Mouse (Mus musculus) kidney, postnatal 0 days (tissue): ENCODE data around the gene Gm36210. TPM values are rescaled to one million over a fixed set of nuclear protein-coding genes. Genes with fewer than 3 reads are reported as not detected.

Experiments used
- ATAC-seq: fragments of 200-750 bp; cut with Nextera tagmentation; replicated peaks from 2 replicates; pipeline ENCODE4 v1.8.0; 2017; ENCODE audit warnings: low read depth, moderate number of reproducible peaks, moderate TSS enrichment, moderate library complexity; ENCODE audit not compliant: low FRiP score
- DNase-seq: peaks from one replicate; pipeline ENCODE4 v3.0.0-alpha.2; 2016; ENCODE audit warnings: low spot score
- H3K27ac ChIP-seq: fragments of 300-500 bp; sonication (generic); 2 replicates; pipeline ENCODE4 v1.5.1; 2014; ENCODE audit warnings: mild to moderate bottlenecking
- H3K27me3 ChIP-seq: fragments of 300-500 bp; sonication (generic); 2 replicates; pipeline ENCODE4 v1.6.1; 2014; ENCODE audit warnings: low read length, mixed read lengths; ENCODE audit not compliant: insufficient read depth
- H3K36me3 ChIP-seq: fragments of 300-500 bp; sonication (generic); 2 replicates; pipeline ENCODE4 v1.6.1; 2014; ENCODE audit warnings: low read length, mixed read lengths; ENCODE audit not compliant: insufficient read depth
- H3K4me1 ChIP-seq: fragments of 300-500 bp; sonication (generic); replicated peaks from 2 replicates; pipeline ENCODE4 v1.6.1; 2014; ENCODE audit warnings: antibody characterized with exemption, low read length, mixed read lengths; ENCODE audit not compliant: insufficient read depth
- H3K4me2 ChIP-seq: fragments of 300-500 bp; sonication (generic); 2 replicates; pipeline ENCODE4 v1.6.1; 2014; ENCODE audit warnings: mild to moderate bottlenecking, low read length, moderate library complexity, mixed read lengths
- H3K4me3 ChIP-seq: fragments of 300-500 bp; sonication (generic); replicated peaks from 2 replicates; pipeline ENCODE4 v1.5.1; 2014; ENCODE audit warnings: low read depth, low read length
- H3K9ac ChIP-seq: fragments of 300-500 bp; sonication (generic); 2 replicates; pipeline ENCODE4 v1.6.1; 2014; ENCODE audit warnings: low read depth, low read length
- H3K9me3 ChIP-seq: fragments of 300-500 bp; sonication (generic); replicated peaks from 2 replicates; pipeline ENCODE4 v1.6.1; 2016; ENCODE audit warnings: low read length, inconsistent platforms, mixed read lengths
- CTCF ChIP-seq: IDR thresholded peaks from 2 replicates; pipeline ENCODE4 v1.5.1; 2016; ENCODE audit warnings: antibody characterized with exemption, low read depth, mild to moderate bottlenecking, moderate library complexity
- WGBS: fragments of 180-500 bp; shearing (Covaris S2); extraction: QIAGEN DNeasy Blood & Tissue Kit; methylation state at CpG from one replicate; pipeline ENCODE4 v1.1.7; 2014; 5-methylcytosine and 5-hydroxymethylcytosine counted together
- polyA plus RNA-seq: library from polyadenylated mRNA; unstranded; fragments of >200 nt; fragmentation: Nextera tagmentation; extraction: Ambion mirVana; gene quantifications from 2 replicates; pipeline ENCODE4 v1.2.1, GENCODE M21; 2015

Gene Gm36210
- polyA plus RNA-seq, 1 experiment from 2014 or later, result not detected

GRCm38 (mm10) chr7:4856508-4856907, 49.8 kb downstream of the Gm36210 start:
- TF ChIP-seq CTCF, result no peak
- Histone ChIP-seq H3K27me3 (no peaks in the 10 kb centered on the region), H3K4me3 (no peak overlapping the region), H3K27ac (no peak overlapping the region), H3K4me2 (no peak overlapping the region), H3K9ac (no peak overlapping the region), H3K9me3 (no peaks in the 10 kb centered on the region), H3K36me3 (no peaks in the 10 kb centered on the region), H3K4me1 (no peaks in the 10 kb centered on the region)
- WGBS, result 86% methylated on average over 9 of the region's 9 CpGs
- DNase-seq (no peak), ATAC-seq (no peak)

GRCm38 (mm10) chr7:4853613-4854012, 52.7 kb downstream of the Gm36210 start:
- no peak for TF ChIP-seq CTCF
- ATAC-seq (no peak), DNase-seq (no peak)
- H3K27ac ChIP-seq, result no peak overlapping the region
- no peak overlapping the region for H3K4me2 ChIP-seq
- H3K36me3 ChIP-seq, result no peaks in the 10 kb centered on the region
- no peaks in the 10 kb centered on the region for H3K27me3 ChIP-seq
- no peak overlapping the region for H3K4me3 ChIP-seq
- WGBS, result 86% methylated on average over 3 of the region's 3 CpGs
- H3K9ac ChIP-seq, result no peak overlapping the region
- H3K4me1 ChIP-seq, result no peaks in the 10 kb centered on the region
- H3K9me3 ChIP-seq, result no peaks in the 10 kb centered on the region

GRCm38 (mm10) chr7:4851315-4851688, 55.0 kb downstream of the Gm36210 start:
- DNase-seq (no peak), ATAC-seq (no peak)
- Histone ChIP-seq H3K9ac (no peak overlapping the region), H3K27me3 (no peaks in the 10 kb centered on the region), H3K4me3 (no peak overlapping the region), H3K4me1 (no peaks in the 10 kb centered on the region), H3K4me2 (no peak overlapping the region), H3K27ac (no peak overlapping the region), H3K9me3 (no peaks in the 10 kb centered on the region), H3K36me3 (no peaks in the 10 kb centered on the region)
- 78% methylated on average over 8 of the region's 8 CpGs for WGBS
- no peak for TF ChIP-seq CTCF

- no peak overlapping the region for H3K27ac ChIP-seq
- no peak for TF ChIP-seq CTCF
- no peaks in the 10 kb centered on the region for H3K27me3 ChIP-seq
- 84% methylated on average over 11 of the region's 11 CpGs for WGBS
- no peaks in the 10 kb centered on the region for H3K4me1 ChIP-seq
- DNase-seq, result no peak
- ATAC-seq, result no peak
- H3K9me3 ChIP-seq, result no peaks in the 10 kb centered on the region
- no peak overlapping the region for H3K4me3 ChIP-seq
- H3K9ac ChIP-seq, result no peak overlapping the region
- H3K36me3 ChIP-seq, result no peaks in the 10 kb centered on the region
- H3K4me2 ChIP-seq, result no peak overlapping the region
Measured at GRCm38 (mm10) chr7:4850621-4851314, 55.5 kb downstream of the Gm36210 start.

- ATAC-seq, result no peak
- no peaks in the 10 kb centered on the region for H3K36me3 ChIP-seq
- no peaks in the 10 kb centered on the region for H3K9me3 ChIP-seq
- peaks cover 5% of the 10 kb centered on the region; the same call in 1 of the 2 replicates for H3K4me1 ChIP-seq
- H3K4me3 ChIP-seq, result no peak overlapping the region
- H3K4me2 ChIP-seq, result no peak overlapping the region
- H3K27ac ChIP-seq, result no peak overlapping the region
- DNase-seq, result no peak
- no peak for TF ChIP-seq CTCF
- 50% methylated on average over 9 of the region's 9 CpGs for WGBS
- peaks cover 2% of the 10 kb centered on the region for H3K27me3 ChIP-seq
- no peak overlapping the region for H3K9ac ChIP-seq
Measured at GRCm38 (mm10) chr7:4849372-4849771, 56.9 kb downstream of the Gm36210 start.

Other genes with a start within 250 kb of the Gm36210 start
- 4.8 and 5.1 TPM in 2 replicates for gene Ppp6r1, start 247.5 kb downstream of the Gm36210 start, polyA plus RNA-seq
- 99.7 and 99.9 TPM in 2 replicates for gene Hspbp1, start 221.4 kb downstream of the Gm36210 start, polyA plus RNA-seq
- gene Brsk1, start 215.9 kb downstream of the Gm36210 start, polyA plus RNA-seq, result 0.71 and 0.78 TPM in 2 replicates
- 0.06 and 0.12 TPM in 2 replicates for gene Tmem150b, start 181.3 kb downstream of the Gm36210 start, polyA plus RNA-seq
- gene Kmt5c, start 166.4 kb downstream of the Gm36210 start, polyA plus RNA-seq, result 61.2 and 64.8 TPM in 2 replicates
- gene Cox6b2, start 153.4 kb downstream of the Gm36210 start, polyA plus RNA-seq, result 70.7 and 84.0 TPM in 2 replicates
- gene Fam71e2, start 135.2 kb downstream of the Gm36210 start, polyA plus RNA-seq, result not detected in 2 replicates
- gene Il11, start 123.7 kb downstream of the Gm36210 start, polyA plus RNA-seq, result 0.14 and 0.20 TPM in 2 replicates
- 0.70 TPM in 1 of 2 replicates, not detected in the other for gene Tmem190, start 123.6 kb downstream of the Gm36210 start, polyA plus RNA-seq
- 35.9 and 40.4 TPM in 2 replicates for gene Tmem238, start 116.9 kb downstream of the Gm36210 start, polyA plus RNA-seq
- gene Rpl28, start 113.6 kb downstream of the Gm36210 start, polyA plus RNA-seq, result 453 and 480 TPM in 2 replicates
- gene Ube2s, start 93.9 kb downstream of the Gm36210 start, polyA plus RNA-seq, result 198 and 203 TPM in 2 replicates
- gene Shisa7, start 61.8 kb downstream of the Gm36210 start, polyA plus RNA-seq, result 0.62 and 0.67 TPM in 2 replicates
- 11.0 and 12.4 TPM in 2 replicates for gene Isoc2b, start 36.3 kb downstream of the Gm36210 start, polyA plus RNA-seq
- 0.72 and 0.77 TPM in 2 replicates for gene Isoc2a, start 29.4 kb downstream of the Gm36210 start, polyA plus RNA-seq
- 3.5 and 3.9 TPM in 2 replicates for gene Zfp628, start 8.7 kb upstream of the Gm36210 start, polyA plus RNA-seq
- gene Nat14, start 15.5 kb upstream of the Gm36210 start, polyA plus RNA-seq, result 2.1 and 2.6 TPM in 2 replicates
- gene Ssc5d, start 19.3 kb upstream of the Gm36210 start, polyA plus RNA-seq, result 0.91 and 1.1 TPM in 2 replicates
- gene Sbk2, start 57.9 kb upstream of the Gm36210 start, polyA plus RNA-seq, result 0.12 and 0.13 TPM in 2 replicates
- gene Sbk3, start 64.7 kb upstream of the Gm36210 start, polyA plus RNA-seq, result 0.05 TPM in 1 of 2 replicates, not detected in the other
- gene Zfp579, start 89.6 kb upstream of the Gm36210 start, polyA plus RNA-seq, result 21.2 and 21.3 TPM in 2 replicates
- 12.8 and 14.1 TPM in 2 replicates for gene Zfp524, start 107.9 kb upstream of the Gm36210 start, polyA plus RNA-seq
- gene Fiz1, start 108.2 kb upstream of the Gm36210 start, polyA plus RNA-seq, result 30.4 and 31.8 TPM in 2 replicates
- 4.7 and 5.7 TPM in 2 replicates for gene Gm44973, start 109.0 kb upstream of the Gm36210 start, polyA plus RNA-seq
- 4.7 and 5.6 TPM in 2 replicates for gene Zfp865, start 113.9 kb upstream of the Gm36210 start, polyA plus RNA-seq
- 22.7 and 23.5 TPM in 2 replicates for gene Ccdc106, start 114.0 kb upstream of the Gm36210 start, polyA plus RNA-seq
- not detected in 2 replicates for gene 4632433K11Rik, start 127.6 kb upstream of the Gm36210 start, polyA plus RNA-seq
- gene Zfp784, start 131.9 kb upstream of the Gm36210 start, polyA plus RNA-seq, result 5.7 and 6.6 TPM in 2 replicates
- gene Zfp580, start 145.0 kb upstream of the Gm36210 start, polyA plus RNA-seq, result 48.7 and 54.0 TPM in 2 replicates
- 95.0 and 103 TPM in 2 replicates for gene U2af2, start 155.6 kb upstream of the Gm36210 start, polyA plus RNA-seq
- 58.4 and 61.7 TPM in 2 replicates for gene Epn1, start 173.7 kb upstream of the Gm36210 start, polyA plus RNA-seq
- gene Rfpl4, start 210.4 kb upstream of the Gm36210 start, polyA plus RNA-seq, result not detected in 2 replicates
- gene Rasl2-9, start 219.4 kb upstream of the Gm36210 start, polyA plus RNA-seq, result 0.79 and 0.83 TPM in 2 replicates
- gene Vmn1r55, start 243.2 kb upstream of the Gm36210 start, polyA plus RNA-seq, result not detected in 2 replicates